Mouse (Mus musculus): ENCODE data around the gene Adam22. TPM values are rescaled to one million over a fixed set of nuclear protein-coding genes. Genes with fewer than 3 reads are reported as not detected.
"Not testable (repeated sequence)": the region's sequence is repeated elsewhere in the genome, so short reads cannot be mapped to it uniquely, and the experiment has no call there.

Adam22 gene
- polyA plus RNA-seq, 1 experiment from 2014 or later, result 20.8 TPM

DNA sequence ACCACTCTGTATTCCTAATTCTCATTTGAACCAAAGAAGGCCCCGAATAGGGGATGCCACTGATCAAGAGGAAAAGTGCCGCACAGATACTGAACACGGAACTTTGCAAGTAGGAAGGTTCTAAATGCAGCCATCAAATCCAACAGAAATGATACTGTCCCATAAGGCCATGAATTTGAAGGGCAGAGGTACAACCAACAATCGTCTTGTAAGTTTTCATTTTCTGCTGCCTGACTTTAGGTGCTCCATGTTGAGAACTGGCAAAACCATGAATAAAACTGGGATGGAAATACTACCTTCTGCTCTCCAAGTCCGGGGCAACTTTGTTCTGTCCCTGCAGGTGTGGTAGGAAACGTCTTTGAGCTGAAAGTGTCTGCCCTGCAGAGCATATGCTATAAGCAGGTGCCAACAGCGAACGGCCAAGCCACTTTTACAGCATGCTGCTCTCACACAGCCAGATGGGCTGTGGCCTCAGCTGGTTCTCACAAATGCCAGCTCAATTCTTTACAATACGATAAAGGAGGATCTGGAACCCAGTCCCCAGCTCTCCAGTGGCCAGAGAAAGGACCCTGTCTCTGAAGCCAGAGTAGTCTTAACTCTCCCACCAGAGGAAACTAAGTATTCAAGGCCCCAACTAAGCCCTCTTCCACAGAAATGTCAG lies 293.9 kb downstream of the Adam22 start:
- ATAC-seq, result no peak
- H3K4me2 ChIP-seq, result no peak overlapping the region

GRCm38 (mm10) chr5:8073406-8073805 lies 294.6 kb downstream of the Adam22 start:
- ATAC-seq, result no peak
- no peak overlapping the region for H3K9ac ChIP-seq

More for the DNA sequence above, 293.9 kb downstream of the Adam22 start:
- no peaks in the 10 kb centered on the region for H3K27me3 ChIP-seq
- 0 out of 2 replicates have a peak, but pooled peaks cover 4% of the 10 kb centered on the region for H3K4me1 ChIP-seq
- no peaks in the 10 kb centered on the region for H3K9me3 ChIP-seq (replicated peaks)
- H3K9ac ChIP-seq, result no peak overlapping the region
- H3K36me3 ChIP-seq (ENCODE audit: poor library complexity, severe bottlenecking), result peaks cover 15% of the 10 kb centered on the region; the same call in 1 of the 2 replicates
- no peak overlapping the region for H3K27ac ChIP-seq
- 90% methylated on average over 9 of the region's 9 CpGs for WGBS
- no peak overlapping the region for H3K4me3 ChIP-seq

DNA sequence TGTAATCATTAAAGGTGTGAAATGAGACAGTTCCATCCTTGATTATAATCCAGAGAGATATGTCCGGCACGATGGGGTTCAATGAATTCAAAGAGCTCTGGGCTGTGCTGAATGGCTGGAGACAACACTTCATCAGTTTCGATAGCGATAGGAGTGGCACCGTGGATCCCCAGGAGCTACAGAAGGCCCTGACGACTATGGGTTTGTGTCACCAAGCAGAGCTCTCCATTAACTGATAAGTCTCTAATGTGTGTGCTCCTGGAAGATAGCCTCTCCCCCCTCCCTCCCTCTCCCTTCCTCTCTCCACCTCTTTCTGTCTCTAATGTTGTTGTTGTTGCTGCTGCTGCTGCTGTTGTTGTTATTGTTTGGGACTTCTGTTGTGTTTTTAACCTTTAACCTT lies 304.8 kb downstream of the Adam22 start:
- Histone ChIP-seq H3K4me2 (no peak overlapping the region), H3K9me3 (replicated peaks) (no peaks in the 10 kb centered on the region), H3K9ac (no peak overlapping the region), H3K4me1 (no peaks in the 10 kb centered on the region), H3K36me3 (ENCODE audit: poor library complexity, severe bottlenecking) (peaks cover 62% of the 10 kb centered on the region), H3K27ac (no peak overlapping the region), H3K4me3 (no peak overlapping the region), H3K27me3 (no peaks in the 10 kb centered on the region)
- no peak for ATAC-seq
- 75% methylated on average over 6 of the region's 6 CpGs for WGBS

More at GRCm38 (mm10) chr5:8073406-8073805, 294.6 kb downstream of the Adam22 start:
- 93% methylated on average over 9 of the region's 9 CpGs for WGBS
- no peak overlapping the region for H3K4me3 ChIP-seq
- H3K27me3 ChIP-seq, result no peaks in the 10 kb centered on the region
- peaks cover 15% of the 10 kb centered on the region; the same call in 1 of the 2 replicates for H3K36me3 ChIP-seq (ENCODE audit: poor library complexity, severe bottlenecking)
- H3K4me1 ChIP-seq, result 0 out of 2 replicates have a peak, but pooled peaks cover 4% of the 10 kb centered on the region
- no peak overlapping the region for H3K4me2 ChIP-seq
- no peaks in the 10 kb centered on the region for H3K9me3 ChIP-seq (replicated peaks)
- no peak overlapping the region for H3K27ac ChIP-seq

- Histone ChIP-seq H3K9me3 (replicated peaks) (no peaks in the 10 kb centered on the region), H3K4me2 (no peak overlapping the region), H3K9ac (no peak overlapping the region), H3K27me3 (no peaks in the 10 kb centered on the region), H3K4me1 (peaks cover 4% of the 10 kb centered on the region; the same call in 1 of the 2 replicates), H3K4me3 (no peak overlapping the region), H3K27ac (no peak overlapping the region), H3K36me3 (ENCODE audit: poor library complexity, severe bottlenecking) (peaks cover 62% of the 10 kb centered on the region)
- 98% methylated on average over 2 of the region's 2 CpGs for WGBS
- ATAC-seq, result no peak
Measured at GRCm38 (mm10) chr5:8062469-8062868, 305.5 kb downstream of the Adam22 start.

- Histone ChIP-seq H3K27ac (no peak overlapping the region), H3K4me3 (no peak overlapping the region), H3K9ac (no peak overlapping the region), H3K9me3 (replicated peaks) (no peaks in the 10 kb centered on the region), H3K4me1 (peaks cover 19% of the 10 kb centered on the region), H3K36me3 (ENCODE audit: poor library complexity, severe bottlenecking) (peaks cover 21% of the 10 kb centered on the region), H3K4me2 (no peak overlapping the region), H3K27me3 (no peaks in the 10 kb centered on the region)
- no peak for ATAC-seq
- 95% methylated on average over 7 of the region's 7 CpGs for WGBS
Measured at GRCm38 (mm10) chr5:8058056-8058455, 309.9 kb downstream of the Adam22 start.

GRCm38 (mm10) chr5:8057018-8057323 lies 311.0 kb downstream of the Adam22 start:
- Histone ChIP-seq H3K9me3 (replicated peaks) (no peaks in the 10 kb centered on the region), H3K36me3 (ENCODE audit: poor library complexity, severe bottlenecking) (peaks cover 18% of the 10 kb centered on the region), H3K4me3 (peak overlapping the region; percentile 71), H3K9ac (peak overlapping the region; percentile 83), H3K4me1 (peaks cover 19% of the 10 kb centered on the region), H3K27ac (no peak overlapping the region), H3K27me3 (no peaks in the 10 kb centered on the region), H3K4me2 (peak overlapping the region; percentile 72)
- WGBS, result 63% methylated on average over 5 of the region's 5 CpGs
- peak; percentile 50 for ATAC-seq

DNA sequence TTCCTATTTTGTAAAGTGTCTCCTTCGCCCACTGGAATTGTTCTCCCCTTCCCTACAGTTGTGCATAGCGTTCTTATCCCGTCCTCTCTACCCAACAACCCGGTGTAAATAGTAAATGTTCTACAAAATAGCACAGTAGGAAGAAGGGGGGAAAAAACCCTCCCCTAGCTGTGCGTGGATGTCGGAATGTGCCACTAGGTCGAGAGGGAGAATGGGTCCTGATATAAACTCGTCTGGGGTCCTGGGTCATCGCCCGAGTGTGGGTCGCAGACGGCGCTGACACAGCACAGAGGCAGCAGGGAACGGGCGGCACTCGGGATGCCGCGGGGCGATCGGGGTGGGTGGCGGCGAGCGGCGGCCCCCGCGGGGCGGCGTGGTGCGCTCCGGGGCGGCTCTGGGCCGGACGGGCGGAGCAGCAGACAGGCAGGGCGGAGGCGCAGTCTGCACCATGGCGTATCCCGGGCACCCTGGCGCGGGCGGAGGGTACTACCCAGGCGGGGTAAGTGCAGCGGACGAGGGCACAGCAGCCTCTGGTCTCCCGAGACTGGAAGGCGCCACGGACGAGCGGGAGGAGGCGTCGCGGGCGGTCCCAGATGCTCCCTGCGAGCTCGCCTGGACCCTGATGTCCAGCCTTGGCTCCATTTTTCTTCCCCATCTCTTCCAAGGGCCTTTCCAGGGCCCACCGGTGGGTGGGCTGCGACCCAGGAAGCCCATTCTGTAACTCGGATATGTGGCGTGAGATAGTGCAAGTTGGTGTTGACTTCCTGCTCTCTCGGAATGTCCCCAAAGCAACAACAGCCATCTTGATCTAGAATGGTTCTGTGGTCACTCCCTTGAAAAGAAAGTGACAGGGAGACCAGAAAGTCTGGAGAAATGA lies 311.6 kb downstream of the Adam22 start:
- Histone ChIP-seq H3K4me1 (peaks cover 19% of the 10 kb centered on the region), H3K4me3 (peak overlapping the region; percentile 71), H3K9me3 (replicated peaks) (no peaks in the 10 kb centered on the region), H3K4me2 (peak overlapping the region; percentile 72), H3K9ac (peak overlapping the region; percentile 83), H3K27me3 (no peaks in the 10 kb centered on the region), H3K36me3 (ENCODE audit: poor library complexity, severe bottlenecking) (peaks cover 18% of the 10 kb centered on the region), H3K27ac (no peak overlapping the region)
- under 1% methylated on average over 59 of the region's 60 CpGs for WGBS
- ATAC-seq, result peak; percentile 98

- no peak overlapping the region for H3K27ac ChIP-seq
- H3K36me3 ChIP-seq (ENCODE audit: poor library complexity, severe bottlenecking), result peaks cover 14% of the 10 kb centered on the region
- peak; percentile 39 for ATAC-seq
- peak overlapping the region; percentile 83 for H3K9ac ChIP-seq
- peaks cover 19% of the 10 kb centered on the region for H3K4me1 ChIP-seq
- WGBS, result 31% methylated on average over 8 of the region's 8 CpGs
- no peaks in the 10 kb centered on the region for H3K27me3 ChIP-seq
- peak overlapping the region; percentile 72 for H3K4me2 ChIP-seq
- peak overlapping the region; percentile 71 for H3K4me3 ChIP-seq
- no peaks in the 10 kb centered on the region for H3K9me3 ChIP-seq (replicated peaks)
Measured at GRCm38 (mm10) chr5:8055721-8056129, 312.2 kb downstream of the Adam22 start.

GRCm38 (mm10) chr5:8053827-8054226 lies 314.1 kb downstream of the Adam22 start:
- H3K4me1 ChIP-seq, result peaks cover 19% of the 10 kb centered on the region
- H3K9me3 ChIP-seq (replicated peaks), result no peaks in the 10 kb centered on the region
- no peaks in the 10 kb centered on the region for H3K36me3 ChIP-seq (ENCODE audit: poor library complexity, severe bottlenecking)
- no peak overlapping the region for H3K9ac ChIP-seq
- ATAC-seq, result no peak
- no peak overlapping the region for H3K27ac ChIP-seq
- H3K4me3 ChIP-seq, result no peak overlapping the region
- H3K27me3 ChIP-seq, result no peaks in the 10 kb centered on the region
- H3K4me2 ChIP-seq, result no peak overlapping the region
- WGBS, result 92% methylated on average over 4 of the region's 4 CpGs

DNA sequence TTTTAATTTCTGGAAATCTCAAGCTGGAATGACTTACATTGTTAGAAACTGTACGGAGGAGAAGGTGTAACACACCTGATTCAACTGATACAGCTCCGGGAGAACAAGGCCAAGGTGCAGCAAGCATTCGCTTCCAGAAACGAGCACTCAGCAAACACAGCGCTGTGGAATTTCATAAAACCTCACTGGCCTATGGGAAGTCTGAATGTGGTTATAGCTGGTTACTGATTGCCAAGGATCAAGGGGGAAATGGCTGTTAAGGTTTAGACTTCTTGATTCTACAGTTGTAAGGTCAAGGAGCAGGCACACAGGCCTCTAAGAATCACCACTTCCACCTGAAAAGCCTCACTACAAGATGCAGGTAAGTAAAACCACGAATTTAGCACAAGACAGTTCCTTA lies 322.1 kb downstream of the Adam22 start, which contains the start of gene Sri:
Gene Sri, plus strand, starts transcription at position 224 of the 400 bp plus-strand sequence.
- H3K4me3 ChIP-seq, result no peak within 1 kb of the TSS
- H3K9me3 ChIP-seq (replicated peaks), result no peaks in the 10 kb centered on the region
- no peaks in the 10 kb centered on the region for H3K36me3 ChIP-seq (ENCODE audit: poor library complexity, severe bottlenecking)
- H3K27ac ChIP-seq, result no peak within 1 kb of the TSS
- H3K9ac ChIP-seq, result no peak within 1 kb of the TSS
- no peak within 1 kb of the TSS for H3K4me2 ChIP-seq
- no peak for ATAC-seq
- no peaks in the 10 kb centered on the region for H3K4me1 ChIP-seq
- no peaks in the 10 kb centered on the region for H3K27me3 ChIP-seq
- WGBS, result 88% methylated on average over 6 of the region's 6 CpGs

DNA sequence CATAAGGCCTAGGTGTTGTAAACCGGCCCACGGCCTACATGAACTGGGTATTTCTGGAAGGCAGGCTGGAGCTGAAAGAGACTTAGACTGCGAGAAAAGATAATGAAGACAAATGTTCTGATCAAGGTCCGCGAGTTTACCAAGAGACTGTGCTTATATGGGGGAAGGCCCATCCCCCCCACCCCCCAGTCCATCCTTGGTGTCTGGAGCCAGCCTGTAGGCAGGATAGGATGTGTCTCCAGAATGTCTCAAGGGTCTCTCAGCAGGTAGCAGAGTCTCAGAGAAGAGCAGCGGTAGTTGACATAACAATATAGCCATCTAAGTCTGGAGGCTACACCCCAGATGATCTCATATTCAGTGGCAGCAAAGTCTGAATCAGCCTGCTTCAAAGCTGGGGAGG lies 333.4 kb downstream of the Adam22 start:
- not testable (repeated sequence) for H3K4me1 ChIP-seq; H3K4me3 ChIP-seq; H3K36me3 ChIP-seq (ENCODE audit: poor library complexity, severe bottlenecking); H3K9me3 ChIP-seq (replicated peaks); ATAC-seq; H3K27ac ChIP-seq; H3K27me3 ChIP-seq; H3K9ac ChIP-seq; H3K4me2 ChIP-seq
- WGBS, result 93% methylated on average over 6 of the region's 6 CpGs
